Comparison of ENCODE assay signal across 8 mouse cellular contexts in the genomic region with DNA sequence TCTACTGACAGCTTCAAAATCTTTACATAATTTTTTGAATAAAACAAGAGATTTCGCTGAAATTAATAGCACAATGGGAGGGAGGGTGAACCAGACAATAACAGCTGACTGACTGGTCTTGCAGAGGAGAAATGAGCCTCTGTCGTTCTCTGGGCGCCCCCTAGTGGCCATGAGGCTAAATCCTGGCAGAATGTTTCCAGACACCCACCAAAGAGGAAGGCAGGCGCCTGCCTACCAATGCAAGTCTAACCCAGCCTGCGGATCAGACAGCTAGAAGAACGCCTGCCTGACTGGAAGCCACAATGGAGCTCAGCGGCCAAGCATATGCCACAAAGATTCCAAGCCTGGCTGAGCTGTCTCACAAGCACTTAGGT. TPM values are rescaled to one million over a fixed set of nuclear protein-coding genes. Genes with fewer than 3 reads are reported as not detected.
DNase-seq lines count a peak whose midpoint lies in the region; ATAC-seq and TF ChIP-seq lines count a peak whose summit lies in the region.

No protein-coding gene starts in this region.

- H3K4me3 ChIP-seq in bone marrow macrophage, adult 2 months (ENCODE audit: insufficient read depth, low read length): peak overlapping the region; percentile 19; the same call in 1 of the 2 replicates
- H3K4me3 ChIP-seq in embryonic facial prominence, embryonic 15.5 days (replicated peaks): peak overlapping the region; percentile 68
- peak overlapping the region; percentile 80 for H3K4me3 ChIP-seq in heart, embryonic 12.5 days
- peak overlapping the region; percentile 74 for H3K4me3 ChIP-seq in kidney, embryonic 16.5 days (ENCODE audit: low read length)
- peak overlapping the region; percentile 75 for H3K4me3 ChIP-seq in myocyte

- peak; percentile 61 for ATAC-seq in embryonic facial prominence, embryonic 15.5 days (ENCODE audit: insufficient number of reproducible peaks, low FRiP score, low TSS enrichment, low read depth)
- peak; percentile 7; the same call in 1 of the 2 replicates for ATAC-seq in heart, embryonic 12.5 days (ENCODE audit: insufficient number of reproducible peaks, low FRiP score)
- 0 out of 2 replicates have a peak, but pooled peaks have one; percentile 5 for ATAC-seq in kidney, embryonic 16.5 days (ENCODE audit: low FRiP score, low TSS enrichment)

- H3K79me2 ChIP-seq in myocyte (ENCODE audit: control insufficient read depth, insufficient read depth): peaks cover 43% of the 10 kb centered on the region

- H3K27me3 ChIP-seq in embryonic facial prominence, embryonic 15.5 days: no peaks in the 10 kb centered on the region
- H3K27me3 ChIP-seq in heart, embryonic 12.5 days (replicated peaks): no peaks in the 10 kb centered on the region
- no peaks in the 10 kb centered on the region for H3K27me3 ChIP-seq in kidney, embryonic 16.5 days (ENCODE audit: insufficient read depth, low read length)
- H3K27me3 ChIP-seq in myocyte (ENCODE audit: control insufficient read depth, insufficient read depth, insufficient read length): no peaks in the 10 kb centered on the region

- H3ac ChIP-seq in myocyte (ENCODE audit: control insufficient read depth, insufficient read length): no peak overlapping the region

- peak; percentile 76 for TF ChIP-seq CTCF in bone marrow macrophage, adult 2 months (IDR thresholded peaks at IDR 0.05; ENCODE audit: low read depth, low read length)

- DNase-seq in A20 (ENCODE audit: low read depth, low spot score): peak; percentile 75
- DNase-seq in liver: peak; percentile 88
- peak; percentile 87 to 95 for DNase-seq in spleen, postnatal 4 days (ENCODE audit: low spot score in 2 of 2)

- no peak overlapping the region for H3K27ac ChIP-seq in bone marrow macrophage, adult 2 months (ENCODE audit: insufficient read depth, low read depth, low read length)
- peak overlapping the region; percentile 76 for H3K27ac ChIP-seq in embryonic facial prominence, embryonic 15.5 days (replicated peaks)
- H3K27ac ChIP-seq in heart, embryonic 12.5 days (ENCODE audit: poor library complexity, severe bottlenecking): peak overlapping the region; percentile 98
- peak overlapping the region; percentile 17; the same call in 1 of the 2 replicates for H3K27ac ChIP-seq in kidney, embryonic 16.5 days (ENCODE audit: low read length)

- peak overlapping the region; percentile 64 for H3K4me2 ChIP-seq in embryonic facial prominence, embryonic 15.5 days (replicated peaks)
- H3K4me2 ChIP-seq in heart, embryonic 12.5 days: peak overlapping the region; percentile 93
- H3K4me2 ChIP-seq in kidney, embryonic 16.5 days (replicated peaks; ENCODE audit: low read depth, low read length): peak overlapping the region; percentile 78
- peak overlapping the region; percentile 91 for H3K4me2 ChIP-seq in myocyte (ENCODE audit: low read depth)

- no peaks in the 10 kb centered on the region for H3K9me3 ChIP-seq in embryonic facial prominence, embryonic 15.5 days (replicated peaks)
- no peaks in the 10 kb centered on the region for H3K9me3 ChIP-seq in heart, embryonic 12.5 days (replicated peaks)
- no peaks in the 10 kb centered on the region for H3K9me3 ChIP-seq in kidney, embryonic 16.5 days (ENCODE audit: low read length)

- no peaks in the 10 kb centered on the region for H3K36me3 ChIP-seq in embryonic facial prominence, embryonic 15.5 days
- peaks cover 11% of the 10 kb centered on the region for H3K36me3 ChIP-seq in heart, embryonic 12.5 days
- H3K36me3 ChIP-seq in kidney, embryonic 16.5 days (ENCODE audit: insufficient read depth, low read length): peaks cover 4% of the 10 kb centered on the region
- peaks cover 5% of the 10 kb centered on the region for H3K36me3 ChIP-seq in myocyte (ENCODE audit: control insufficient read depth, insufficient read depth)

- no peak overlapping the region for H3K9ac ChIP-seq in embryonic facial prominence, embryonic 15.5 days
- peak overlapping the region; percentile 96 for H3K9ac ChIP-seq in heart, embryonic 12.5 days
- 0 out of 2 replicates have a peak overlapping the region, but pooled peaks have one; percentile 4 for H3K9ac ChIP-seq in kidney, embryonic 16.5 days (replicated peaks; ENCODE audit: low read length)

- peaks cover 14% of the 10 kb centered on the region for H3K4me1 ChIP-seq in bone marrow macrophage, adult 2 months (ENCODE audit: control insufficient read depth, insufficient read depth, low read length)
- H3K4me1 ChIP-seq in embryonic facial prominence, embryonic 15.5 days: peaks cover 71% of the 10 kb centered on the region
- peaks cover 71% of the 10 kb centered on the region for H3K4me1 ChIP-seq in heart, embryonic 12.5 days (replicated peaks)
- peaks cover 46% of the 10 kb centered on the region for H3K4me1 ChIP-seq in kidney, embryonic 16.5 days (ENCODE audit: insufficient read depth, low read length)

- 0% methylated on average over 7 of the region's 7 CpGs for WGBS in embryonic facial prominence, embryonic 15.5 days
- WGBS in heart, embryonic 12.5 days: under 1% methylated on average over 7 of the region's 7 CpGs
- 0% methylated on average over 7 of the region's 7 CpGs for WGBS in kidney, embryonic 16.5 days

- TF ChIP-seq POLR2A in bone marrow macrophage, adult 2 months (IDR thresholded peaks at IDR 0.05; ENCODE audit: borderline replicate concordance, low read depth, low read length): no peak
- peak; percentile 30 for TF ChIP-seq POLR2A in myocyte (IDR thresholded peaks at IDR 0.05; ENCODE audit: insufficient read length, low read depth)

TF ChIP-seq in myocyte, 11 proteins besides CTCF, POLR2A, EP300 and RAD21:
- TF ChIP-seq MYOD1 (IDR thresholded peaks at IDR 0.05; ENCODE audit: control insufficient read depth in 1 of 3, insufficient read length in 2 of 3, low read depth in 2 of 3) (peak; percentile 32 to 52 (median 42)), MYOG (IDR thresholded peaks at IDR 0.05; ENCODE audit: control insufficient read depth in 1 of 3, insufficient read depth in 1 of 3, insufficient read length in 2 of 3, low read depth in 2 of 3) (peak in 1 of 3 experiments; percentile 3), E2F4 (IDR thresholded peaks at IDR 0.05; ENCODE audit: insufficient read depth) (no peak)
TF ChIP-seq in myocyte: peak in this region for 2.

RNA-seq across cellular contexts. Expression of a gene that starts 2.4 kb away (rescaled TPM):
- 11.4 and 13.4 TPM in 2 replicates for polyA plus RNA-seq in bone marrow macrophage, adult 2 months (2012; ENCODE audit: insufficient read depth, insufficient read length, missing spikeins)
- polyA plus RNA-seq in embryonic facial prominence, embryonic 15.5 days (2015; fragmentation: Nextera tagmentation; extraction: Ambion mirVana): 3.3 and 3.4 TPM in 2 replicates
- polyA plus RNA-seq in heart, embryonic 12.5 days (2016; fragmentation: Nextera tagmentation; extraction: Ambion mirVana): 3.2 and 3.7 TPM in 2 replicates
- 3.2 and 3.6 TPM in 2 replicates for polyA plus RNA-seq in kidney, embryonic 16.5 days (2015; fragmentation: Nextera tagmentation; extraction: Ambion mirVana)
- polyA plus RNA-seq in myocyte (2012; fragmentation: generic; extraction: Trizol): 21.8 TPM

Comparison
In these comparisons a context has a peak if more than half of its experiments do, and no peak if none do; other contexts are left out.
1. H3K4me3 ChIP-seq: peak in every context shown above with its lines; median percentile 80 in heart, embryonic 12.5 days; 75 in myocyte; 74 in kidney, embryonic 16.5 days; 68 in embryonic facial prominence, embryonic 15.5 days; 19 in bone marrow macrophage, adult 2 months.
2. ATAC-seq: peak in every context shown above with its lines; median percentile 61 in embryonic facial prominence, embryonic 15.5 days; 7 in heart, embryonic 12.5 days; 5 in kidney, embryonic 16.5 days.